Mouse (Mus musculus): ENCODE measurements around the gene Thpo.

The Thpo gene

DNA sequence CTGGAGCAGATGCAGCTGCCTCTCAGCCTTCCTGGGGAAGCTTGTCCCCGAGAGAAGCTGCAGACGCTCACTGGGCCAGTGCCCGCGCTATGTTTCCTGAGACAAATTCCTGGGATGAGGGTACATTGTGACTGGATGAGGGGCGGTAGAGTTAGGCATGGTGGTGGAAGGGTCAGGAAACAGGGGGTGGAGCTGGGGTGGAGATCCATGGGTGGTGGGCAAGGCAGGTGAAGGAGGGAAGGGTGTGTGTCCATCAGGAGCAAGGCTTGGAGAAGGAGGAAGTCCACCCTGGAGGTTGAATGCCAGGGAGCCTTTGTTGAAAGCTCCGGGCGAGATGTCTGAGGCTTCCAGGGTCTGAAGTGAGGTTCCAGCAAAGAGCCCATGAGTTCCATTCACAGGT lies 9.0 kb downstream of the Thpo start:
- DNase-seq (ENCODE audit: low read depth in 2 of 2, low spot score in 2 of 2): no peak

DNA sequence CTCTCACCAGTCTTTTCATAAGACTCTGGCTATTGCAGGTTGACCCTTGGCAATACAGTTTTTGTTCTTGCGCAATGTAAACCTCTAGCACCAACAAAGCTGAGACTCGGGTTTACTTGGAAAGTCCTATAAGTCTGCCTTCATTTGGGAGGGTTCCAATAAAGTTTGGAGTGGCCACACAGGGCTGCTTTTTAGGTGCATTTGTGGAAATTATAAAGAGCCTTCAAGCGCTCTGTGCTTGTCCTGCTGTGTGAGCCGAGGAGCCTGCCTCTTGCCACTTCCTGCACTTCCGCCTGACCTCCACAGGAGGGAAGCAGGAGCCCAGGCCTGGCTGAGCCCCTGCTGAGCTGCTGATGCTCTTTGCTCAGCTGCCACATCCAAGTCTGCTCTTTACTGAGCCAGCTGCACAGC lies 10.0 kb downstream of the Thpo start:
- no peak for DNase-seq (ENCODE audit: low read depth in 2 of 2, low spot score in 2 of 2)

DNA sequence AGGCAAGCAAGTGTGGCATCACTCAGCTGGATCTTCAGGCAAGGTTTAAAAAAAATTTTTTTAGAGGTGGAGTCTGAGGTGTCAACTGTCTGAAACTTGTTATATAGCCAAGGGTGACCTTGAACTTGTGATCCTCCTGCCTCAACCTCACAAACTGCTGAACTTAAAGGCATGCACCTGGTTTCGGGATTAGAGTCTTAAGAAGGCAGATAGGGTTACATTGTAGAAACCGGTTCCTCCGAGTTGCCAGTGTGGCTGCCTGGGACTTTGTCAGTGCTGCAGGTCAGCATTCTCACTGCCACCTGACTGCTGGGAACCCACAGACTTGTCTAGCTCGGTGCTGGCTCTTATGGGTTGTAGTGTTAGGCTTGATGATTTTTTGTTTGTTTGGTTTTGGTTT lies 11.1 kb downstream of the Thpo start:
- DNase-seq (ENCODE audit: low read depth in 2 of 2, low spot score in 2 of 2): no peak

DNA sequence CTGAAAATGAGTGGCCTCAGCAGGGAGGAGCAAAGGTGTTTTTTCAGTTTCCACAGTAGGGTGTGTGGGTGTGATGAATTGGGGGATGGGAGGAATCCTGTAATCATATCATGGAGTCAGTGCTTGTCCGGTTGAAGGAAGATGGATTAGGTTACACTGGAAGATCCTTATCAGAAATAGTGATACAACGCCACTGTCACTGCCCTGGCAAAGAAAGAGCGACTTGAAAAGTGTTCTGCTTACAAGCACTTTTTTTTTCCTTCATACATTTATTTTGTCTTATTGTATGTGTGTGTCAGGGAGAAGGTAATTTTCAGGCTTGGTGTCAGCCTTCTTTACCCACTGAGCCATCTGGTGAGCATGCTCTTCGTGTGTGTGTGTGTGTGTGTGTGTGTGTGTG lies 11.6 kb downstream of the Thpo start:
- no peak for DNase-seq (ENCODE audit: low read depth in 2 of 2, low spot score in 2 of 2)

DNA sequence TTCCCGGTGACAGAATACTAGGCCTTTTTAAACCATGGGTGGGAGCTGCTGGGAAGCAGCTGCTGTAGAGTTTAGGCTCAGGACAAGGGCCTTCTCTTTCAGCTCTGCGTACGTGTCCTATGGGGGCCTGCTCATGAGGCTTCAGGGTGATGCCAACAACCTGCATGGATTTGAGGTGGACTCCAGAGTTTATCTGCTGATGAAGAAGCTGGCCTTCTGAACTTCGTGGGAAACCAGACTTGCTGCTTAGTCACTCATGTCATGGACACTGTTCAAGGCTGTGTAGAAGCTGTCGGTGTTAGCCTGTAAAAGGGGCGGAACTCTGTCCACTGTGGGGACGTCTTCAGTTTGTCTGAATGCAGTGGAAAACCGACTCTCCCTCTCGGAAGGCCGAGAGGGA lies 12.5 kb downstream of the Thpo start:
- DNase-seq (ENCODE audit: low read depth in 2 of 2, low spot score in 2 of 2): no peak

DNA sequence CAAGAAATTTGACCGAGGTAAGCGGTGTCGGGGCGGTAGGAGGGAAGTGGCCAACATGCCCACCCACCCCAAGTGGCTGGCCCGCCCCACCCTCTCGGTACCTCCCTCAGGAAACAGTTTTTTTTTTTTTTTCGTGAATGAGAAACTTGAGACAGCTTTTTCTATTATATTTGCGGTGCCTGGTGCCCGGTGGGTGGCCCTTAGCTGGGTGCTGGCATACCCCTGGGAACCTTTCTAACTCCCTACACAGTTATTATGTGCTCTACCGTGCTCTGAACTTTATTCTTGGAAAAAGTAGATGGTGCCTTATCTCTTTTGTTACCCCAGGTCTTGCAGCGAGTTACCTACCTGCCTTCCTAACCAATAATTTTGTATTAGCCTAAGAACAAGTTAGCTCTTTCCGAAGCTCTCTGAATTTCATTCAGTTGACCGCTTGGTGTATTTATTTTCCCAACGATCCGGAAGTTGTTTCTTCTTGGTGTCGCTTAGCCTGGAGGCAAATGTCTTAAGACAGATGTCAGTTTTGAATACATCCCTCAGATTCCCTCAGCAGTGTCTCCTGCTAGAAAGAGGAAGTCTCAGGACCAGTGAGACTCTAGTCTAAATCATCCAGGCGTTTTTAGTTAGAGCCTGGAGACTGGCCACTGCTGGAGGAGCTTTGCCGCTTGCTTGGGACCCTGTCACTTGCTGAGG lies 16.2 kb downstream of the Thpo start:
- DNase-seq (ENCODE audit: low read depth in 2 of 2, low spot score in 2 of 2): no peak

DNA sequence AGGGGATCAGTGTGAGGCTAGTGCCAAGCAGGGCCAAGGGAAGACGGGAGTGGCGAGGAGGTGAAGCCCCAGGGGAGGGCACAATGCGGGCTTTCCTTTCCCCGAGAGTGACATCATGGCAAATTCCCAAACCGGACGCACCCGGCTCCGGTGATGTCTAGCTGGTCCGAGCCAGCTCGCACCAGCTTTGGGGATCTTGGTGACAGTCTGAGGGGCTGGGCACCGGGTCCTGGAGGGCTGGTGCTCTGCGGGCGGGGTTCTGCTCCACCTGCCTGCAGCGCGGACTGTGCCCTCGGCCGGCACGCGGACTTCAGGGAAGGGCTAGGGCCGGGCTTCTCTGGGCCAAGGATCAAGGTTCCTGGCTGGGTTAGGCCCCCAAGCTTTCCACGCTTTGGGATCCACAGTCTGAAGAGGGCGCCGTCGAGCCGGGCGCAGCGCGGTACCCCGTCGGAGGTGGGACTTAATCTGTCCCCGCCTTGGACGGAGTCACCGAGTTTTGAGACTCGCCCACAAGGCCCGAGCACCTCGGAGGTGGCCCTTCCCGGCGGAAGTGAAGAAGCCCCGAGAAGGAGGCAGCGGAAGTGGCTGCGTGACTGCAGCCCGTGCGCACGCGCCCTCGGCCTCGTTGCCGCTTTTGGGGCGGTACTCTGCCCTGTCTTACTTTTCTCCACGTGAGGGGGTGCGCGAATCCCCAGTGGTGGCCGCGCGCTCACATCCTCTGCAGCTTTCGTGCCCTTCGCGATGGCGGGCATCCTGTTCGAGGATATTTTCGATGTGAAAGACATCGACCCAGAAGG lies 16.9 kb downstream of the Thpo start, which contains the start of the genes Polr2h and Clcn2:
Polr2h (plus strand) TSS at position 485 of the 797 bp plus-strand sequence.
Clcn2 (minus strand) TSS at position 566 of the 797 bp plus-strand sequence.
- DNase-seq (ENCODE audit: low read depth in 2 of 2, low spot score in 2 of 2): peak; percentile 97 to 99

DNA sequence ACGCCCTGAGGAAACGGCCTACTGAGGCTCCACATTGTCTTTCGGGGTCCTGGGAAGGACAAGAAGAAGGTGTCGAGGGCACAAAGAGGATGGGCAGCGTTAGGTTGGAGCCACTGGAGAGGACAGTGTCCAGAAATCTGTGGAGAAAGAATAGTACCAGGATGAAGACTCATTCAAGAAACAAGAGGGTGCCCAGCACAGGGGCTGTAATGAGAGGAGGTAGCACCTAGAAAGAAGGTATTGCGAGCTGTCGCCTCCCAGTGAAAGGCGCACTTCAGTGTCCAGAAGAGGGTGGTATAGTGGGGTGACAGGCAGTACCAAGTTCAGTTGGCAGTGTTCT lies 17.5 kb downstream of the Thpo start:
- DNase-seq (ENCODE audit: low read depth in 2 of 2, low spot score in 2 of 2): no peak

DNA sequence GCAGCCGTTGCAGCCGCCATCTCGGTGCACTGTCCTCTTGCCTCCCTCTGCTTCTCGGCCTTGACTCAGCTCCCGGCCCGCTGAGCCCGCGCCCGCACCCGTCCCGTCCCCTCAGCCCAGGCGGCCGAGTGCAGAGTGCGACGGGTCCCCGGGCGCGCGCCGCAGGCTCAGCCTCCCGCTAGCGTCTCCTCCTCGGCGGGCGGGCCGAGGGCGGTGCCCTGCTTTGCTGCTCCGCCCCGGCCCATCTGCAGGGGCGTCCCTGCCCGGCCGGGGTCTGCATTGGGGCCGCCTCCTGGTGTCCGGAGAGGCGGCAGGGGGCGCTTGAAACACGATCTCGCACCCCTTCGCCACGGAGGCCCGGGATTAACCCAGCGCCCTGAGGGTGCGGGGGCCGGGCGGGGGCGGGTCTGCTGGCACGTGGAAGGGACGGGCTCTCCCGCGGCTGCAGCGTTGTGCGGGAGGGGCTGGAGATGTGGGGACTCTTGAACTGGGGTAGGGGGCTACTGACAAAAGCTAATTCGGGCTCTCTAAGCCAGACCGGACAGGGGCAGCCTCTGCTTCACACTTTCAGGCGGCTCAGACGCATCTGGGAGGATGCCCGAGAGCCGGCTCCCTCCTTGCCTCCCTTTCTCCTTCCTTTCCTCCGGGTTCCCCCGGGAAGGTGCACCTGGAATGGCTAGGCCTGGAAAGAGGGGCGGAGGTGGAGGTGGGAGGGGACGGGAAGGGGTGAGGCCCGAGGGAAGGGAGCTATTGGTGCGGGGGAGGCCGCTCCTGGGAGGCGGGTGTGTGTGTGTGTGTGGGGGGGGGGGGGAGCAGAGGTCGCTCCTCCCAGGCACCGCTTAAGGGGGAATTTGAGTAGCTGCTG lies 18.1 kb downstream of the Thpo start:
- peak; percentile 28 to 47 for DNase-seq (ENCODE audit: low read depth in 2 of 2, low spot score in 2 of 2)

DNA sequence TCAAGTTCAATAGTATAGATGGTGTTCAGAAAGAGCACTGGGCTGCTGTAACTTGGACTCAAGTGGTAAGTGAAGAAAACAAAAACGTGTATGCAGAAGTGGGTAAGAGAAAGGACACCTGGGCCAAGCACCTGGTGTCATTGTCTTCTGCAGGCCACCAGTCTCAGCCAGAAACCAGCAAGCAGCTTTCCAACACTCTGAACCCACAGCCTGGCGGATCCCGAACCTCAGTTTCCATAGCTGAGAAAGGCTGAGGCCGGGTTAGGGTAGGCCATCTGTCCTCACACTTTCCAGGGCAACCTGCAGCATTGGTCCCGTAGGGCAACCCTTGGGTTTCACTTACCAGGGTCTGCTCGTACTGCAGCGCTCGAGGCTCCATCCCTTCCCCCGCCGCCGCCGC lies 18.7 kb downstream of the Thpo start:
- no peak for DNase-seq (ENCODE audit: low read depth in 2 of 2, low spot score in 2 of 2)

DNA sequence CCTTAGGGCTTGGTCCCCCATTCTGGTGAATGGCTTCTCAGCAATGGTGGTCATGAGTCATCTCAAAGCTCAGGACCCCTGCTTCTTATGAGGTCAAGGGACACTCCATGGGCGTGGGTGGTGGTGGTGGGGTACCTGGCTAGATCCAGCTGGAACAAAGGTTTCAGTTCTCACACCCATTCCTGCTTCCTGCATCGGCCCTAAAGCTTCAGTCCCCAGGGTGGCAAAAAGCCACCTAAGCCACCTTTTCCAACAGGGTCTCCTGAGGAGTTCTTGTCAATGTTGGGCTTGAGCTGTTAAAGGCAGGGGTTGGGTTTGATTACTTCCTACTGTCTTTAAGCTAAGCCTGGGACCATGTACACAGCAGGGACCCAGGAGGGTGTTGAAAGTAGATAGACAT lies 19.1 kb downstream of the Thpo start:
- no peak for DNase-seq (ENCODE audit: low read depth in 2 of 2, low spot score in 2 of 2)

DNA sequence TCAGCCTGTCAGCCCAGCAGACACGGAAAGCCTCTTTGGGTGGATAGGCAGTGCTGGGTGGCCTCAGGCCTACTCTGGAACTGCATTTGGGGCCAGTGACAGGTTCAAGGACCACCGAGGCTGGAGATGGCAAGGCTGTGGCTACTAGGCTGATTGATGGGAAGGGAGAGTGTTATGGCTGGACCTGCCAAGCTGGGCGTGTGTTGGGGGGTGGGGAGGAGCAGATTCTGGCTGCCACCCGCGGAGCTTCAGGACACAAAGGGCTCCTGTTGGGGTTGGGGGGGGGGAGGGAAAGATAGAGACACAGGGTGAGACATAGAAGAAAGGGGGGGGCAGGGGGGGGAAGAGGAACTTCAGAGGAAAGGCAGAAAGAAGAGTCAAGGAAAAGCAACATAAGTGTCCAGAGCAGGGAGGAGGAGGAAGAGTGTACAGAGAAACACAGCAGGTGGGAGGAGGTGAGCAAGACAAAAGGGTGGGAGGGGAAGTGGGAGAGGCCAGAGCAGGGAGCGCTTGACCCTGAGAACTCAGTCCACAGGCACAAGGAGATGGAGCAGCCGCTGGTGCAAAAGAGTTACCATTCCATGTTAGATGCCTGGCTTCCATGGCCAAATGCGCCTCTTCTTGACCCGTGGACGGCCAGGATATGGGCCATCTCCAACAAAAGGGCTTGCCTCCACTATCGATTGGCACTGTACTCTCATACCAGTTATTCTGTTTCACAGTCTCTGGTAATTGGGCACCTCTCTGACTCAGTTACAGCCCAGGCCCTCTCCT lies 19.8 kb downstream of the Thpo start:
- DNase-seq (ENCODE audit: low read depth in 2 of 2, low spot score in 2 of 2): no peak

DNA sequence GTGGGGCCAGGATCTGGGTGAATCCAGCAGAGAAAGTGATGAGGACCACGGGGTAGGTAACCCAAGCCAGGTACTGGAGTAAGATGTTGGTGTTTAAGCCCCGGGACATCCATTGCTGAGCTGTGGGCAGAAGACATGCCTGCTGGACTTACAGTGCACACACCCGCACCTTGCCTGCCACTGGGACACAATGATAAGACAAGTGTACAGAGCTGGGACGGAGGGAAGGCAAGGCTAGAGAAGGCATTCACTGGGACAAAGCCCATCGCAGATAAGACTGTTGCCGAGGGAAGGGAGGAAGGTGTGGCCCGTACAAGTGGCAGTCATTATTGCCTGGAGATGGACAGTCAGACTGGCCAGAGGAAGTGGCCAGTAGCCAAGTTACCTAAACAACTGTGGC lies 21.4 kb downstream of the Thpo start:
- DNase-seq (ENCODE audit: low read depth in 2 of 2, low spot score in 2 of 2): no peak

DNA sequence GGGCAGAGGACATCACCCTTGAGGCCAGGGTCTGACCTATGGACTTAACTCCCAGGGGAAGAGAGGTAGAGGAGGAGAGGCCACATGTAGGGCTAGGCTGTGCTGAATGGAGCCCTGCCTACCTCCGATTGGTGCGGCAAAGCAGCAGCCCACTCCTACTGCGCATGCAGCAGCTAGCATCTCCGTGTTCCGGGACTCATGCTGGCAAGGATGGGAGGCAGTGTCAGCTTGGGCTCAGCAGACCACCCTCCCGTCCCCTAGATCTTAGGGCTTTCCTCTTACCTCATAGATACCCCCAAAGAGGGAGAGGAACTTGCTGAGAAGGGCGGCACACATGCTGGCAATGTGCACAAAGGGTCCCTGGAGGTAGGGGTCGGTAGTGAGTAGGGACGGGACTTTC lies 22.1 kb downstream of the Thpo start:
- DNase-seq (ENCODE audit: low read depth in 2 of 2, low spot score in 2 of 2): no peak

DNA sequence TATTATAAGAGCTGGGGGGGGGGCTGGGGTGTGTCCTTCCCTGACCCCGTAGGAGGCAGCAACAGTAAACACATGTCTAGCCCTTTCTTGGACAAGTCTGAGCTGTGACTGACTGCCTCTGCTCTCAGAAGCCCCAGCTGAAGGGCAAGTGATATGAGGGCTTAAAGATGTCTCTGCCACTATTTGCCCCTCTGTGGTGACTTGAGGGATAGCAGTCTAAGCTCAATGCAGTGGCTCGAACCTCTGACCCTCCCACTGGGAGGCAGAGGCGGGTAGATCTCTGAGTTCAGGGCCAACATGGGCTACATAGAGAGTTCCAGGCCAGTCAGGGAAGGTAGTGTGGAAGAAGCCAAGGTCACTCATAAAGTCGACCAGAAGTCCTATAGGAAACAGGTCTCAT lies 23.5 kb downstream of the Thpo start:
- no peak for DNase-seq (ENCODE audit: low read depth in 2 of 2, low spot score in 2 of 2)

DNA sequence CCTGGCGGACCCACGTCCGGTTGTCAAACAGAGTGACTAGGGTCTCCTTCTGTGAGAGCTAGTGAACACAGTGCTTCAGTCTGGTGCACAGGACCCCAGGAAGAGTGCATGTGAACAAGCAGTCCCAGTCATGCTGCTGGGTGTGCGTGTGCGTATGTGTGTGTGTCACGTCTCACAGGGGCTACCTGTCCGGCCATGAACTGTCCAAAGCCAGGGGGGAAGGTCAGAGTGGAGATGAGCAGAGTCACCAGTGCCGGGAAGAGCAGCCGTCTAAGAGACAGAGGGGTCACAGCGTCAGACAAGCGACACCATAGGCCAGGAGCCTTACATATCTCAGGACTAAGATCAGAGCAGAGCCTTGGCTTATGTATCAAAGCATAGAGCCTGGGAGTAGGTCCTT lies 23.9 kb downstream of the Thpo start:
- no peak for DNase-seq (ENCODE audit: low read depth in 2 of 2, low spot score in 2 of 2)

DNA sequence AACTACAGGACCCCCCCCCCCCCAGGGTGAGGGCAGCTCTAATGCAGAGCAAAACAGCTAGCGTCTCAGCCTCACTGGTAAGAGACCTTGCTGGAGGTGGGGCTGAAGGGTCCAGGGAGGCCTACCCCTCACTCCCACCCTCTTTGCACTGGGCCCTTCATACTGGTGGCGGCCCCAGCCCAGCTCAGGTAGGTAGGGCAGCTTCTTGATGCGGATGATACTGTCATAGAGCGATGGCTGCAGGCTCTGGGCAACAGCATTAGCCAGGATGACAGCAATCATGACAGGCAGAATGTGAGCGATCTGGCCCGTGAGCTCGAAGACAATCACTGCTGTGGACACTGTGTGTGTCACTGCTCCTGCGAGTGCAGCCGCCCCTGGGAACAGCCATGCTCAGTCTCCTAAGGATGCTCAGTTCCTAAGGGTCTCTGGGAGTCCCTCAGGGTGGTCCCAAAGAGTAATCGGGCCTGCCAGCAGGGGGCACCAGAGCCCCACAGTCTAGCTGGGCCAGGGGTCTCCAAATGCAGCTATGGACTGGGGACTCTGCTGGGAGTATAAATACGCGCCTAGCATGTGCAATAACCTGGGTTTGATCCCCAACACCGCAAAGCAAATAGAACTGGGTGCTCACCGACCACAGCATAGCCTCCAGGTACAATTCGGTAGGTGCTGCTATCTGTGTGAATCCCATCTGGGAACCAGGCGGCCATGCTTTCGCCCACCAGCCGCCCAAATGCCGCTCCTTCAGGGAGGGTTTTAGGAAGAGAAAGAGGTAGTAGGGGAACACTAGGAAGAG lies 25.2 kb downstream of the Thpo start:
- DNase-seq (ENCODE audit: low read depth in 2 of 2, low spot score in 2 of 2): peak in 1 of 2 experiments; percentile 47

DNA sequence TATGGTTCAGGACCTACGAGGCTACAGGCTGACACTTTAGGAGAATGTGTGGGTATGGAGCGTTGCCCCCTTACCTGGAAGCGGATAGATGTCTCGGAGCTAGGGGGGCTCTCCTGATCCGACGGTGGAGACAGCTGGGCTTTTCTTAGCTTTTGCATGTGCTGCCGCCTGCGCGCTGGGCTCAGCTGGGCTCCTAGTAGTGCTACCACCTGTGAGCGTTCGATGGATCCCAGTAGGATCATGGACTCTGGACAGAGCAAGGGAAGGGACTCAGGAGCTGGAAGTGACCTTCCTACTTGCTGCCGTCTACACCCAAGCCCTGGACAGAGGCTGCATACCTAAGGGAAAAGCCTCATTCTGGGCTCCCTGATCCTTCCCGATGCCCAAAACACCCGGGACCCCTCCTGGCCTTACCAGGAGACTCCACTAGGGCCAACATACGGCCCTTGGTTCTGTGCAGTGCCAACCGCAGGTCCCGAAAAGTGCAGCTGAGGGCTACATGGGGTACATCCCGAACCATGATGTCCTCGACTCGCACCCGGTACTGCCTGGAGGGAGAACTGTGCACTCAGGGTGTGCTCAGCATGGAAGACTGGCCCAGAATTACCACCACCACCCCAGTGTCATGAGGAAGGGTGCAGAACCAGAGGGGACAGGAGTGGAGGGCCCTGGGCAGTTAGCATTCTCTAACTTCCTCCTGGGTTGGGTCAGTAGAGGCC lies 25.9 kb downstream of the Thpo start:
- no peak for DNase-seq (ENCODE audit: low read depth in 2 of 2, low spot score in 2 of 2)

DNA sequence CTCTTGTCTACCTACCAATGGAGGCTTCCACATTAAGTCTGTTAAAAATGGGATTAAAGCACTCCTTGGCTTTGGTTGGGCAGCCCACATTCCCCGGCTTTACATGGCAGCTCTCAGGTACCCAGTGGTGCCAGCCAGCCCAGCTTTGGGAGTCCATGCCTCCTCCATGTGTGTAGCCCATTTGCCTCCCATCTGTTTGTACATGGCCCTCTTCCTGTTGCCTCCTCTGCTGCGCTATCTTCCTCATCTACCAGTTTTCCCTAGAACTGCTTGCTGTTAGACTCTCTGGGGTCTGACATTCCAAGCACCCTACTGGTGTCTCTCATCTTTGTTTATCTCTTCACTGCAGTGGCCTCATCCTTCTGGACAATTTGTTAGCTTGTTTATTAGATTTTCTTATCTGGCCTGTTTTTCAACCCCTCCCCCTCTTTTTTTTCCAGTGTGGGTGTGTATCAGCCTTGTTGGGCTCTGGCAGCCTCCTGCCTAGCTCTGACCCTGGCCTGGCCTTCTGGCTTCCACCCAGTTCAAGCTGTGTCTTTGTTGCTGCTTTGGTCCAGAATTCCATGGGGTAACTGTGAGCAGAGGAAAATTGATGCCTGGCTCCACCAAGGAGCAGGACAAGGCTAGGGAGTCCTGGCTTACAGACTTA lies 27.8 kb downstream of the Thpo start:
- DNase-seq (ENCODE audit: low read depth in 2 of 2, low spot score in 2 of 2): no peak

Measured in CD8-positive naive resting alpha-beta T cell, adult 2 months (primary cell).